Mouse (Mus musculus): ENCODE data around the gene Vmn2r21. TPM values are rescaled to one million over a fixed set of nuclear protein-coding genes. Genes with fewer than 3 reads are reported as not detected.
"Not testable (repeated sequence)": the region's sequence is repeated elsewhere in the genome, so short reads cannot be mapped to it uniquely, and the experiment has no call there.

The Vmn2r21 gene
- polyA plus RNA-seq (2012; rRNA removed): not detected in 2 replicates

DNA sequence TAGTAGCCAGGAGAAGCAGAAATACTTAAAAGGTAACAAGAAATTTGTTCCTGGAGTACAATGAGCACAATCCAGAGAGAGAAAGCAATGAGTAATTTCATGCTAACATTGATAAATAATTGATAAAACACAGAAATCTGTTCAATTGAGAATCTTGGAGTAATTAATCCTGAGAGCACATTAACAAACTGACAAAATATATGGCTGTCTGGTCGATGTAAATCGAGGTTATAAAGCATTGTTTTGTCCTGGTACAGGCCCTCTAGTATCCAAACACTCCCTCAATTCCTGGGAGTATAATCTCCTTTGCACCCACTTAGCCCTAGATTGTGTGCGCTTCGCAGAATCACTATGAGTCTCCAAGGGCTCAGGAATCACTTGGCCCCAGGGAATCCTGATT is at the start of gene Vmn2r21:
Vmn2r21 (minus strand) TSS at position 101 of the 400 bp plus-strand sequence.
- not testable (repeated sequence) for DNase-seq (ENCODE audit: low read depth)

DNA sequence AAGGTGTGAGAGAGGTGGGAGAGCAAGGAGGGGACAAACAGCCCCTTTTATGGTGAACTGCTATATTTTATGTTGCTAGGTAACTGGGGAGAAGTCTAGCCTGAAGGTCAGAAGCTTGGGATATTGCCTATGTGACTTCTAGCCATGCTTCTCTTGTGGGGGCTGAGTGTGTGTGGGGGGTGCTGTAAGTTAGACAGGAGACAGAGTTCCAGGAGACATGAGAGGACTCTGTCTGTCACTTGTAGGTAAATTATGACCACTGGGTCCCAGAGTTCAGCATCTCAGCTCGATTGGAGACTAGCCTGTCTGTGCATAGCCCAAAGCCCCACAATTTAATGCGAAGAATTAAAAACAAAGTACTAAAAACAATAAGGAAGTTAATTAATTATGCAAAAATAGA is 41.5 kb upstream of the Vmn2r21 start:
- not testable (repeated sequence) for DNase-seq (ENCODE audit: low read depth)

DNA sequence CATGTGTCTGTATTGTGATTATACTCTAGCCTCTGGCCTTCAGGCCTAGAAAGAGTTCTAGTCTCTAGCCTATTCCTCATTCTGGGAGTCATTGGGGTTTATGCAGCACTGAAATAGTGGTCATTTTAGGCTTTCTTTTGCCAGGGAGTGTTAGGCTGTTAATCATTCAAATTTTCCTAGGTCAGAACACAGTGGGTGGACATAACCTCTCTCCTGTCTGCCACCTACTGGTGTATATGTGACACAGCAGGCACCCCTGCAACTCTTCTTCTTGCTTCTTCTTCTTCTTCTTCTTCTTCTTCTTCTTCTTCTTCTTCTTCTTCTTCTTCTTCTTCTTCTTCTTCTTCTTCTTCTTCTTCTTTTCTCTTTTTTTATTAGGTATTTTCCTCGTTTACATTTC is 6.5 kb upstream of the Vmn2r21 start:
- DNase-seq (ENCODE audit: low read depth): not testable (repeated sequence)

DNA sequence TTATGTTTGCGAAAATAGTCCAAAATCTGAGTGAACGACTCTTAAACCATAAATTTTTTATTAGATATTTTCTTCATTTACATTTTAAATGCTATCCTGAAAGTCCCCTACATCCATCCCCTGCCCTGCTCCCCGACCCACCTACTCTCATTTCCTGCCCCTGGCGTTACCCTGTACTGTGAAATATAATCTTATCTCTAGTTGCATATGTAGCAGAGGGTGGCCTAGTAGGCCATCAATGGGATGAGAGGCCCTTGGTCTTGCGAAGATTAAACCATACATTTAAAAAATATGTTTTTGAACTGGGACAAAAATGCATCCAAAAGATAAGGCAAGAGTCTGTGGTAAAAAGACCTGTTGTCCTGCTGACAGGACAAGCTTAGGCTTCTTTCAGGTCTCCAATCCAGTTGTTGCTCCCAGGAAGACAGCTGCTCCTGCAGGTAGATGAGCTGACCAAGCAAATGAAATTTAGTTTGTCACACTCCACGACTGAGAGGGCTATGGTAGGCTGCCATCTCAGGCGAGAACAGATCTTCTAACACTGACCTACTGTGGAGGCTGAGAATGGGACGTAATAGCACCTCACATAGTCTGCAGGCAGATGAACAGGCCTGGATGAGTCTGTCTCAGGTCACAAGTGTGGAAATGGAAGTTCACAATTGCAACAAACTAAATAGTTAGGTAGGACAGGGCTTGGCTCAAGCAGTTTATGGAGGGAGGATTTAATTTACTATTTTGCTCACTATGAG is 10.8 kb downstream of the Vmn2r21 start:
- not testable (repeated sequence) for DNase-seq (ENCODE audit: low read depth)

DNA sequence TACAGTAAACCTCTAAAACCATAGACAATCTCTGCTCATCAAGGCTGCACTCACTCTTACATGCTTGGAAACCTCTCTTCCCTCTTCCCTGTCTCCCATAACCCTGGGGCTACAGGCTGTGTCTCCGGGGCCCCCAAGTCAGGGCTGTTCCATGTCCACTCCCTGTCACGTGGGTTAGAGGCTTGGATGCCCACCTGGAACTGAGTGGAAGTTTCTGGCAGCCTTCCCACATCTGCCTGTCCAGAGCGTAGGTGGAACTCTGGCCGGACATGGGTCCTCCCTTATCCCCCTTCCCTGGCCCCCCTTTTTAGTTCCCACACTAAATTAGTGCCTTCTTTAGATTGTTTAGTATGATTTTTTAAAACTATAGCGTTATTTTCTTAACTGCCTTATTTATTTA is 60.2 kb downstream of the Vmn2r21 start:
- not testable (repeated sequence) for DNase-seq (ENCODE audit: low read depth)

DNA sequence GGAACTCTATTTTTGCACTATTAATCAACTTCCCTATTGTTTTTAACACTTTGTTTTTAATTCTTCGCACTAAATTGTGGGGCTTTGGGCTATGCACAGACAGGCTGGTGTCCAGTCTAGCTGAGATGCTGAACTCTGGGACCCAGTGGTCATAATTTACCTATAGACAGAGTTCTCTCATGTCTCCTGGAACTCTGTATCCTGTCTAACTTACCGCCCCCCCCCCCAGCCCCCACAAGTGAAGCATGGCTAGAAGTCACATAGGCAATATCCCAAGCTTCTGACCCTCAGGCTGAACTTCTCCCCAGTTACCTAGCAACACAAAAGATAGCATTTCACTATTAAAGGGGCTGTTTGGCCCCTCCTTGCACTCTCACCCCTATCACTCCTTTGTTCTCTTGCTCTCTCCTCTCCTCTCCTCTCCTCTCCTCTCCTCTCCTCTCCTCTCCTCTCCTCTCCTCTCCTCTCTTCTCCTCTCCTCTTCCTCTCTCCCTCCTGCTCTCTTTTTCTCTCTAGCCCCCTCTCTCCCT is 60.7 kb downstream of the Vmn2r21 start:
- not testable (repeated sequence) for DNase-seq (ENCODE audit: low read depth)

DNA sequence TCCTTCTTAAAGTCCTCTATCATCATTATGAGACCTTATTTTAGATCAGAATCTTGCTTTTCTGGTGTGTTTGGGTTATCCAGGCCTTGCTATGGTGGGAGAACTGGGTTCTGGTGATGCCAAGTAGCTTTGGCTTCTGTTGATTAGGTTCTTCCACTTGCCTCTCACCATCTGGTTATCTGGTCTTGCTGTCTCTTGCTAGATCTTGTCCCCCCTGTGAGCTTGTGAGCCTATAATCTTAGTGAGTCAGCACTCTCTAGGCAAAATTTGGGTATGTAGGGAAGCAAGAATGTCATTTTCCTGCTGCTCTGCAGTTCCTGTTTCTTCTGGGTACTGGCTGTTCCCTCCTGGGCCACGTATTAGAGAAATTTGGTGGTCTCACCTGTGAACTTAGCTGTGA is 64.6 kb downstream of the Vmn2r21 start:
- not testable (repeated sequence) for DNase-seq (ENCODE audit: low read depth)

Other genes starting within 250 kb of the Vmn2r21 start
- not detected in 2 replicates for gene Clec4e, start 243.5 kb downstream of the Vmn2r21 start, polyA plus RNA-seq (2012; rRNA removed)
- not detected in 2 replicates for gene Vmn2r19, start 225.1 kb downstream of the Vmn2r21 start, polyA plus RNA-seq (2012; rRNA removed)
- not detected in 2 replicates for gene Vmn2r20, start 115.3 kb downstream of the Vmn2r21 start, polyA plus RNA-seq (2012; rRNA removed)
- gene Vmn2r22, start 117.3 kb upstream of the Vmn2r21 start, polyA plus RNA-seq (2012; rRNA removed): not detected in 2 replicates
- not detected in 2 replicates for gene Vmn2r23, start 169.3 kb upstream of the Vmn2r21 start, polyA plus RNA-seq (2012; rRNA removed)
- gene Vmn2r24, start 245.5 kb upstream of the Vmn2r21 start, polyA plus RNA-seq (2012; rRNA removed): not detected in 2 replicates